Mouse (Mus musculus): Measurements from ENCODE around the gene Oas1c. TPM values are rescaled to one million over a fixed set of nuclear protein-coding genes. Genes with fewer than 3 reads are reported as not detected.

Oas1c gene
- polyA plus RNA-seq, 1 experiment, result 0.01 TPM

DNA sequence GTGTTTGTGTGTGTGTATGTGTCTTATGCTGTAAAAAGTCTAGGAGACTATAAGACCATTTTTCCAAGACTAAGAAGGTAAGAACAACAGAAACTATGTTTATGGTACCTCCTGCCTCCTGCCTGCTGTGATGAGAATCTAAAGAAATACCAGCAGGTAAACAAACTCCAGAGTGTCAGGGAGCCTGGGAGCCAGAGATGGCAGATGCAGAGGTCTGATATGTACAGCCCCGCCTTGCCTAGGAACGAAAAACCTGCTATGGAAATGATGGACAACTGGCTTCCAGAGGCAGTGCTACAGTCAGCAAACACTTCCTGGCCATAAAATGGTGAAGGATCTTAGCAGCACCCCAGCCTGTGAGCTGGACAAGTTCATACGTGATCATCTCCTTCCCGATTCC lies 34.8 kb upstream of the Oas1c start, which contains the start of gene Oas1f:
Gene Oas1f, plus strand, starts transcription at position 301 of the 400 bp plus-strand sequence.
- H3K27me3 ChIP-seq (ENCODE audit: control insufficient read depth, insufficient read depth, insufficient read length), result no peaks in the 10 kb centered on the region
- H3ac ChIP-seq (ENCODE audit: control insufficient read depth, insufficient read length), result no peak within 1 kb of the TSS
- TF ChIP-seq MYOG (IDR thresholded peaks at IDR 0.05; ENCODE audit: control insufficient read depth in 1 of 3, insufficient read depth in 1 of 3, insufficient read length in 2 of 3, low read depth in 2 of 3) (no peak), POLR2AphosphoS2 (IDR thresholded peaks at IDR 0.05; ENCODE audit: insufficient read length, low read depth) (no peak), POLR2A (IDR thresholded peaks at IDR 0.05; ENCODE audit: insufficient read length, low read depth) (no peak), MYOD1 (IDR thresholded peaks at IDR 0.05; ENCODE audit: control insufficient read depth in 1 of 3, insufficient read length in 2 of 3, low read depth in 2 of 3) (no peak), TCF12 (IDR thresholded peaks at IDR 0.05; ENCODE audit: insufficient read depth, poor library complexity, severe bottlenecking) (no peak), E2F4 (IDR thresholded peaks at IDR 0.05; ENCODE audit: insufficient read depth) (no peak), REST (IDR thresholded peaks at IDR 0.05; ENCODE audit: insufficient read depth, insufficient read length) (no peak), SRF (IDR thresholded peaks at IDR 0.05; ENCODE audit: control insufficient read depth, insufficient read length, low read depth) (no peak), MAX (IDR thresholded peaks at IDR 0.05; ENCODE audit: low read depth) (no peak), TCF3 (IDR thresholded peaks at IDR 0.05; ENCODE audit: insufficient read length, low read depth) (no peak), CEBPB (IDR thresholded peaks at IDR 0.05; ENCODE audit: insufficient read depth, poor library complexity, severe bottlenecking) (no peak), USF1 (IDR thresholded peaks at IDR 0.05; ENCODE audit: low read depth) (no peak)
- H3K79me2 ChIP-seq (ENCODE audit: control insufficient read depth, insufficient read depth), result no peaks in the 10 kb centered on the region
- H3K4me2 ChIP-seq (ENCODE audit: low read depth), result no peak within 1 kb of the TSS
- no peak within 1 kb of the TSS for H3K4me3 ChIP-seq
- H3K36me3 ChIP-seq (ENCODE audit: control insufficient read depth, insufficient read depth), result no peaks in the 10 kb centered on the region

DNA sequence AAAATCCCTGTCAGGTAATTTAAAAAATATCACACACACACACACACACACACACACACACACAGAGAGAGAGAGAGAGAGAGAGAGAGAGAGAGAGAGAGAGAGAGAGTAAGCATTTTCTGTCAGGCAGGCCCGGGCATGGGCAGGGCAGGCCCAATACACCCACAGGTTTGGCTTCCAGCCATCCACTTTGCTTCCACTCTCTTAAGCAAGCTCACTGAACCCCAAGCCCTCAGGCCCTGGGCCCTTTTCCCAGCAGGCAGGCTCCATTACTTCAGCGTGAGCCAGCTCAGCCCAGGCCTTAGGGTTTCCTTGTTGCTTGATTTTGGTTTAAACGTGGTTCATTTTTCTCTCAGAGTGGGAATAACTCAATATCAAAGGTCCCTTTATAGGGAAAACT lies 32.4 kb upstream of the Oas1c start:
- Histone ChIP-seq H3K36me3 (ENCODE audit: control insufficient read depth, insufficient read depth) (no peaks in the 10 kb centered on the region), H3K79me2 (ENCODE audit: control insufficient read depth, insufficient read depth) (no peaks in the 10 kb centered on the region), H3K4me2 (ENCODE audit: low read depth) (no peak overlapping the region), H3ac (ENCODE audit: control insufficient read depth, insufficient read length) (no peak overlapping the region), H3K4me3 (no peak overlapping the region), H3K27me3 (ENCODE audit: control insufficient read depth, insufficient read depth, insufficient read length) (peaks cover 8% of the 10 kb centered on the region)
- no peak for TF ChIP-seq TCF3 (IDR thresholded peaks at IDR 0.05; ENCODE audit: insufficient read length, low read depth)
- TF ChIP-seq TCF12 (IDR thresholded peaks at IDR 0.05; ENCODE audit: insufficient read depth, poor library complexity, severe bottlenecking), result no peak
- no peak for TF ChIP-seq REST (IDR thresholded peaks at IDR 0.05; ENCODE audit: insufficient read depth, insufficient read length)
- no peak for TF ChIP-seq E2F4 (IDR thresholded peaks at IDR 0.05; ENCODE audit: insufficient read depth)
- TF ChIP-seq CEBPB (IDR thresholded peaks at IDR 0.05; ENCODE audit: insufficient read depth, poor library complexity, severe bottlenecking), result no peak
- TF ChIP-seq SRF (IDR thresholded peaks at IDR 0.05; ENCODE audit: control insufficient read depth, insufficient read length, low read depth), result no peak
- TF ChIP-seq POLR2AphosphoS2 (IDR thresholded peaks at IDR 0.05; ENCODE audit: insufficient read length, low read depth), result no peak
- no peak for TF ChIP-seq MAX (IDR thresholded peaks at IDR 0.05; ENCODE audit: low read depth)
- no peak for TF ChIP-seq USF1 (IDR thresholded peaks at IDR 0.05; ENCODE audit: low read depth)
- no peak for TF ChIP-seq MYOD1 (IDR thresholded peaks at IDR 0.05; ENCODE audit: control insufficient read depth in 1 of 3, insufficient read length in 2 of 3, low read depth in 2 of 3)
- no peak for TF ChIP-seq POLR2A (IDR thresholded peaks at IDR 0.05; ENCODE audit: insufficient read length, low read depth)
- TF ChIP-seq MYOG (IDR thresholded peaks at IDR 0.05; ENCODE audit: control insufficient read depth in 1 of 3, insufficient read depth in 1 of 3, insufficient read length in 2 of 3, low read depth in 2 of 3), result no peak

DNA sequence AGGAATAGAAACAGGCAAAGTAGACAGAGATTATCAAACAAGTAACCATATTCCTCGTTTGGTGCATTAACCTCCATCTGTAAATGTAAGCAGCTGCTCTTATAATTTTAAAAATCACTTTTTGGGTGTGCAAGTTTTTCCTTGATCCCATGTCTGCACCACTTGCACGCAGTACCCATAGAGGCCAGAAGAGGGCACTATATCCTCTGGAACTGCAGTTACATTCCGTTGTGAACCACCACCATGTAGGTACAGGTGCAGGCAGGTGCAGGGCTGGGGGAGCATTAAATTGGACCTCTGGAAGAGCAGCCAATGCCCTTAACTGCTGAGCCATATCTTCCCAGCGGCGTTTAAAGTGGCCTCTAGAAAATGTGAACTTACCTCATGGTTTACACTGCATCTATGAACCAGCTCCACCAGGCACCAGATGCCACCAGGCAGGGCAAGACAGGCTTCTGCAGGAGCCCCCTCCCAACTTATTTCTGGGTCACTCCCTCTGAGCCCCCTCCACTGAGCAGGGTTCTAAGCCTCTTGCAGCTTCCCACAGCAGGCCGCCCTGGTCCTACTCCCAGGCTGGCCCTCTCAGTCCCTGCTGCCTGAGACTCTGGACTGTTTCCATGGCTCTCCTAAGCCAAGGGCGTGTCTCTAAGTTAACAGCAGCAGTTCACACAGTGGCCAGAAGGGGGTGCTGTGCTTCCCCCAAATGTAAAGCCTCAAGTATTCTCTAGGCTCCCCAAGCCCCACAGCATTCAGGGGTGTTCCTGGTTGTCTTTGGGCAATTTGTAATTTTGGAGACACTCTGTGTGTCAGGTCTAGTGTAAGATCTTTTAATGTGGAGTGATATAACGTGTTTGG lies 24.6 kb upstream of the Oas1c start:
- Histone ChIP-seq H3ac (ENCODE audit: control insufficient read depth, insufficient read length) (no peak overlapping the region), H3K4me3 (no peak overlapping the region), H3K4me2 (ENCODE audit: low read depth) (no peak overlapping the region), H3K36me3 (ENCODE audit: control insufficient read depth, insufficient read depth) (no peaks in the 10 kb centered on the region), H3K79me2 (ENCODE audit: control insufficient read depth, insufficient read depth) (no peaks in the 10 kb centered on the region), H3K27me3 (ENCODE audit: control insufficient read depth, insufficient read depth, insufficient read length) (peaks cover 12% of the 10 kb centered on the region)
- no peak for TF ChIP-seq MAX (IDR thresholded peaks at IDR 0.05; ENCODE audit: low read depth)
- TF ChIP-seq POLR2AphosphoS2 (IDR thresholded peaks at IDR 0.05; ENCODE audit: insufficient read length, low read depth), result no peak
- TF ChIP-seq TCF3 (IDR thresholded peaks at IDR 0.05; ENCODE audit: insufficient read length, low read depth), result no peak
- no peak for TF ChIP-seq TCF12 (IDR thresholded peaks at IDR 0.05; ENCODE audit: insufficient read depth, poor library complexity, severe bottlenecking)
- no peak for TF ChIP-seq USF1 (IDR thresholded peaks at IDR 0.05; ENCODE audit: low read depth)
- TF ChIP-seq REST (IDR thresholded peaks at IDR 0.05; ENCODE audit: insufficient read depth, insufficient read length), result no peak
- no peak for TF ChIP-seq E2F4 (IDR thresholded peaks at IDR 0.05; ENCODE audit: insufficient read depth)
- no peak for TF ChIP-seq MYOD1 (IDR thresholded peaks at IDR 0.05; ENCODE audit: control insufficient read depth in 1 of 3, insufficient read length in 2 of 3, low read depth in 2 of 3)
- TF ChIP-seq CEBPB (IDR thresholded peaks at IDR 0.05; ENCODE audit: insufficient read depth, poor library complexity, severe bottlenecking), result no peak
- TF ChIP-seq POLR2A (IDR thresholded peaks at IDR 0.05; ENCODE audit: insufficient read length, low read depth), result no peak

- Histone ChIP-seq H3ac (ENCODE audit: control insufficient read depth, insufficient read length) (no peak overlapping the region), H3K4me3 (no peak overlapping the region), H3K27me3 (ENCODE audit: control insufficient read depth, insufficient read depth, insufficient read length) (peaks cover 4% of the 10 kb centered on the region), H3K36me3 (ENCODE audit: control insufficient read depth, insufficient read depth) (no peaks in the 10 kb centered on the region), H3K79me2 (ENCODE audit: control insufficient read depth, insufficient read depth) (no peaks in the 10 kb centered on the region), H3K4me2 (ENCODE audit: low read depth) (no peak overlapping the region)
- TF ChIP-seq REST (IDR thresholded peaks at IDR 0.05; ENCODE audit: insufficient read depth, insufficient read length) (no peak), MYOG (IDR thresholded peaks at IDR 0.05; ENCODE audit: control insufficient read depth in 1 of 3, insufficient read depth in 1 of 3, insufficient read length in 2 of 3, low read depth in 2 of 3) (no peak), TCF12 (IDR thresholded peaks at IDR 0.05; ENCODE audit: insufficient read depth, poor library complexity, severe bottlenecking) (no peak), MAX (IDR thresholded peaks at IDR 0.05; ENCODE audit: low read depth) (no peak), POLR2AphosphoS2 (IDR thresholded peaks at IDR 0.05; ENCODE audit: insufficient read length, low read depth) (no peak), POLR2A (IDR thresholded peaks at IDR 0.05; ENCODE audit: insufficient read length, low read depth) (no peak), SRF (IDR thresholded peaks at IDR 0.05; ENCODE audit: control insufficient read depth, insufficient read length, low read depth) (no peak)
Measured at GRCm38 (mm10) chr5:120833335-120834280, 21.3 kb upstream of the Oas1c start.

All from myocyte (in vitro differentiated cells).